Mouse (Mus musculus) liver, adult 10 weeks (tissue): ENCODE results near the gene Serf2. TPM values are rescaled to one million over a fixed set of nuclear protein-coding genes. Genes with fewer than 3 reads are reported as not detected.

ENCODE experiments used
- polyA plus RNA-seq: library from polyadenylated mRNA; stranded (reverse); fragments of 350-450 nt; fragmentation: Illumina TruSeq; extraction: RNeasy Lipid Tissue Mini Kit (QIAGEN cat#74804); gene quantifications from one replicate; pipeline ENCODE4 v1.2.3, GENCODE M21; 2014; ENCODE audit warnings: low read depth, low replicate concordance

Gene Serf2
- 47.8 TPM for polyA plus RNA-seq

GRCm38 (mm10) chr2:121448739-121449535 is at the start of gene Serf2:
Gene Serf2, plus strand, starts transcription at chr2:121449195.

GRCm38 (mm10) chr2:121413387-121414042 is 35.5 kb upstream of the Serf2 start, which contains the start of the genes Pdia3 and Catsper2:
Gene Pdia3, plus strand, starts transcription at chr2:121413775.
Gene Catsper2, minus strand, starts transcription at chr2:121413792.

GRCm38 (mm10) chr2:121444178-121444577 is 4.8 kb upstream of the Serf2 start, which contains the start of gene Ell3:
Gene Ell3, minus strand, starts transcription at chr2:121444278.

GRCm38 (mm10) chr2:121452990-121453389 is 4.0 kb downstream of the Serf2 start, which contains the start of gene Hypk:
Gene Hypk, plus strand, starts transcription at chr2:121453290.

GRCm38 (mm10) chr2:121456692-121457642 is 8.0 kb downstream of the Serf2 start, which contains the start of gene Serinc4:
Gene Serinc4, minus strand, starts transcription at chr2:121456781.

GRCm38 (mm10) chr2:121473301-121474179 is 24.5 kb downstream of the Serf2 start, which contains the start of gene Mfap1b:
Gene Mfap1b, minus strand, starts transcription at chr2:121474067.

GRCm38 (mm10) chr2:121505942-121506882 is 57.2 kb downstream of the Serf2 start, which contains the start of the genes Mfap1a and Wdr76:
Gene Mfap1a, minus strand, starts transcription at chr2:121506665.
Gene Wdr76, plus strand, starts transcription at chr2:121506723.

Other genes with a start within 250 kb of the Serf2 start
- 2.2 TPM for gene Trp53bp1, start 177.8 kb upstream of the Serf2 start, polyA plus RNA-seq
- gene Map1a, start 159.6 kb upstream of the Serf2 start, polyA plus RNA-seq, result not detected
- 1.6 TPM for gene Ppip5k1, start 93.8 kb upstream of the Serf2 start, polyA plus RNA-seq
- not detected for gene Ckmt1, start 91.5 kb upstream of the Serf2 start, polyA plus RNA-seq
- gene Strc, start 62.0 kb upstream of the Serf2 start, polyA plus RNA-seq, result not detected
- gene Pdia3, start 35.4 kb upstream of the Serf2 start, polyA plus RNA-seq, result 820 TPM
- gene Catsper2, start 35.4 kb upstream of the Serf2 start, polyA plus RNA-seq, result 3.5 TPM
- gene Ell3, start 4.9 kb upstream of the Serf2 start, polyA plus RNA-seq, result 1.8 TPM
- gene Hypk, start 4.1 kb downstream of the Serf2 start, polyA plus RNA-seq, result 18.7 TPM
- gene Serinc4, start 7.6 kb downstream of the Serf2 start, polyA plus RNA-seq, result not detected
- 15.0 TPM for gene Mfap1b, start 24.9 kb downstream of the Serf2 start, polyA plus RNA-seq
- gene Mfap1a, start 57.5 kb downstream of the Serf2 start, polyA plus RNA-seq, result 16.5 TPM
- 2.6 TPM for gene Wdr76, start 57.5 kb downstream of the Serf2 start, polyA plus RNA-seq